Mouse (Mus musculus): Measurements from ENCODE around the gene Coq10a.

DNA sequence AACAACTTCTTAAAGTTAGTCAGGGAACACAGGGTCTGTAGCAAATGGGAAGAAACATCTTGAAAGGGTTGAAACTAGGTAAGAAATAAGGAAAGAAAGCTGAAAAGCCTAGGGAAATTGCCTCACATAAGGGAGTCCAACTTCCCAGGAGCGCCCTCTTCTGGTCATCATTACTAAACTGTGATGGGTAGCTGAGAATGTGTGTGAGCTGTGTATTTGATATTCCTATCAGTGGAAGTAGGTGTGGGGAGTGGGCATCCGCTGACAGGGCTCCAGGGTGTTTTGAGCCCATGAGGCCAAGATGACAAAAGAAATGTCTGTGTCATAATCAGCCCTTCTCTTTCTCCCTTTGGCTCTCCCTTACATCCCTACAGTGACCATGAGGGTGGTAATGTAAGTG, 10.0 kb downstream of the Coq10a start:
- TF ChIP-seq TCF12 (IDR thresholded peaks at IDR 0.05; ENCODE audit: insufficient read depth, poor library complexity, severe bottlenecking): no peak
- no peak for TF ChIP-seq POLR2A (IDR thresholded peaks at IDR 0.05; ENCODE audit: insufficient read length, low read depth)
